Mouse (Mus musculus) kidney, embryonic 15.5 days (tissue): ENCODE results near the gene Cyth2. TPM values are rescaled to one million over a fixed set of nuclear protein-coding genes. Genes with fewer than 3 reads are reported as not detected.
A peak's percentile ranks its signal among the peaks of the same experiment; 100 is the strongest.

Experiments
- ATAC-seq: fragments of 200-750 bp; cut with Nextera tagmentation; replicated peaks from 2 replicates; pipeline ENCODE4 v1.8.0; 2017; ENCODE audit warnings: moderate TSS enrichment; ENCODE audit not compliant: low FRiP score
- H3K27ac ChIP-seq: fragments of 300-500 bp; sonication (generic); 2 replicates; pipeline ENCODE4 v1.5.1; 2015; ENCODE audit warnings: mild to moderate bottlenecking, inconsistent platforms
- H3K27me3 ChIP-seq: fragments of 300-500 bp; sonication (generic); 2 replicates; pipeline ENCODE4 v1.6.1; 2015; ENCODE audit warnings: inconsistent platforms
- H3K36me3 ChIP-seq: fragments of 300-500 bp; sonication (generic); 2 replicates; pipeline ENCODE4 v1.6.1; 2015; ENCODE audit warnings: inconsistent platforms
- H3K4me1 ChIP-seq: fragments of 300-500 bp; sonication (generic); 2 replicates; pipeline ENCODE4 v1.6.1; 2015; ENCODE audit warnings: inconsistent platforms
- H3K4me2 ChIP-seq: fragments of 300-500 bp; sonication (generic); 2 replicates; pipeline ENCODE4 v1.6.1; 2015; ENCODE audit warnings: moderate library complexity, mild to moderate bottlenecking, inconsistent platforms
- H3K4me3 ChIP-seq: fragments of 300-500 bp; sonication (generic); replicated peaks from 2 replicates; pipeline ENCODE4 v1.5.1; 2015; ENCODE audit warnings: mild to moderate bottlenecking, inconsistent platforms
- H3K9ac ChIP-seq: fragments of 300-500 bp; sonication (generic); 2 replicates; pipeline ENCODE4 v1.6.1; 2015; ENCODE audit warnings: mild to moderate bottlenecking, inconsistent platforms
- H3K9me3 ChIP-seq: fragments of 300-500 bp; sonication (generic); replicated peaks from 2 replicates; pipeline ENCODE4 v1.6.1; 2016; ENCODE audit warnings: inconsistent platforms
- WGBS: fragments of 180-500 bp; shearing (Covaris S2); methylation state at CpG from one replicate; pipeline ENCODE4 v1.1.7; 2015; ENCODE audit warnings: mixed read lengths; 5-methylcytosine and 5-hydroxymethylcytosine counted together
- polyA plus RNA-seq: library from polyadenylated mRNA; unstranded; fragments of >200 nt; fragmentation: Nextera tagmentation; extraction: Ambion mirVana; gene quantifications from 2 replicates; pipeline ENCODE4 v1.2.1, GENCODE M21; 2015

The Cyth2 gene
- polyA plus RNA-seq, 1 experiment from 2014 or later = 130 TPM

- H3K4me1 ChIP-seq = peaks cover 42% of the 10 kb centered on the region
- peaks cover 53% of the 10 kb centered on the region for H3K27me3 ChIP-seq
- no peak overlapping the region for H3K9ac ChIP-seq
- H3K4me3 ChIP-seq = peak overlapping the region; percentile 42
- peak overlapping the region; percentile 68 for H3K4me2 ChIP-seq
- H3K36me3 ChIP-seq = peaks cover 22% of the 10 kb centered on the region
- WGBS = 11% methylated on average over 30 of the region's 30 CpGs
- no peaks in the 10 kb centered on the region for H3K9me3 ChIP-seq
- H3K27ac ChIP-seq = no peak overlapping the region
- ATAC-seq = no peak; the same call in 1 of the 2 replicates
Observed at GRCm38 (mm10) chr7:45832428-45832827, 18.0 kb upstream of the Cyth2 start.

- WGBS = 19% methylated on average over 5 of the region's 5 CpGs
- Histone ChIP-seq H3K27me3 (peaks cover 48% of the 10 kb centered on the region), H3K9ac (peak overlapping the region; percentile 78; the same call in 1 of the 2 replicates), H3K4me2 (peak overlapping the region; percentile 83), H3K4me1 (peaks cover 42% of the 10 kb centered on the region), H3K9me3 (no peaks in the 10 kb centered on the region), H3K4me3 (peak overlapping the region; percentile 95), H3K27ac (peak overlapping the region; percentile 82; the same call in 1 of the 2 replicates), H3K36me3 (peaks cover 35% of the 10 kb centered on the region)
- ATAC-seq = peak; percentile 14; the same call in 1 of the 2 replicates
Observed at GRCm38 (mm10) chr7:45831128-45831525, 16.7 kb upstream of the Cyth2 start.

- Histone ChIP-seq H3K4me3 (peak within 1 kb of the TSS; percentile 95), H3K36me3 (peaks cover 40% of the 10 kb centered on the region), H3K4me2 (peak within 1 kb of the TSS; percentile 83), H3K27me3 (peaks cover 45% of the 10 kb centered on the region), H3K27ac (peak within 1 kb of the TSS; percentile 82), H3K9me3 (no peaks in the 10 kb centered on the region), H3K9ac (peak within 1 kb of the TSS; percentile 78), H3K4me1 (peaks cover 42% of the 10 kb centered on the region)
- under 1% methylated on average over 35 of the region's 35 CpGs for WGBS
- peak; percentile 87 for ATAC-seq
Observed at GRCm38 (mm10) chr7:45830427-45831127, 16.2 kb upstream of the Cyth2 start, which contains the start of gene Grwd1. Grwd1 (minus strand) TSS chr7:45830944.

- no peak for ATAC-seq
- Histone ChIP-seq H3K27me3 (peaks cover 6% of the 10 kb centered on the region), H3K27ac (no peak overlapping the region), H3K4me1 (peaks cover 17% of the 10 kb centered on the region), H3K4me2 (no peak overlapping the region), H3K4me3 (no peak overlapping the region), H3K9ac (no peak overlapping the region), H3K9me3 (no peaks in the 10 kb centered on the region), H3K36me3 (peaks cover 69% of the 10 kb centered on the region)
- 92% methylated on average over 7 of the region's 7 CpGs for WGBS
Observed at GRCm38 (mm10) chr7:45826631-45827030, 12.2 kb upstream of the Cyth2 start.

GRCm38 (mm10) chr7:45824598-45824997, 10.2 kb upstream of the Cyth2 start, which contains the start of gene Kcnj14:
Kcnj14 (minus strand) TSS chr7:45824782.
- Histone ChIP-seq H3K36me3 (peaks cover 68% of the 10 kb centered on the region), H3K27me3 (peaks cover 2% of the 10 kb centered on the region; the same call in 1 of the 2 replicates), H3K9ac (no peak within 1 kb of the TSS), H3K9me3 (no peaks in the 10 kb centered on the region), H3K4me3 (no peak within 1 kb of the TSS), H3K4me2 (no peak within 1 kb of the TSS), H3K4me1 (peaks cover 8% of the 10 kb centered on the region), H3K27ac (no peak within 1 kb of the TSS)
- 0 out of 2 replicates have a peak, but pooled peaks have one; percentile 43 for ATAC-seq
- WGBS = 73% methylated on average over 7 of the region's 7 CpGs

GRCm38 (mm10) chr7:45820913-45821312, 6.5 kb upstream of the Cyth2 start:
- no peak overlapping the region for H3K4me3 ChIP-seq
- no peaks in the 10 kb centered on the region for H3K9me3 ChIP-seq
- peaks cover 2% of the 10 kb centered on the region; the same call in 1 of the 2 replicates for H3K27me3 ChIP-seq
- H3K36me3 ChIP-seq = peaks cover 31% of the 10 kb centered on the region
- no peak overlapping the region for H3K9ac ChIP-seq
- no peak for ATAC-seq
- no peak overlapping the region for H3K4me2 ChIP-seq
- H3K27ac ChIP-seq = no peak overlapping the region
- H3K4me1 ChIP-seq = peaks cover 5% of the 10 kb centered on the region; the same call in 1 of the 2 replicates

- WGBS = 9% methylated on average over 25 of the region's 25 CpGs
Observed at GRCm38 (mm10) chr7:45819843-45820242, 5.5 kb upstream of the Cyth2 start.

GRCm38 (mm10) chr7:45815984-45816351, 1.6 kb upstream of the Cyth2 start:
- no peak for ATAC-seq
- 52% methylated on average over 2 of the region's 2 CpGs for WGBS

More at GRCm38 (mm10) chr7:45819843-45820242, 5.5 kb upstream of the Cyth2 start:
- H3K9me3 ChIP-seq = no peaks in the 10 kb centered on the region
- ATAC-seq = no peak; the same call in 1 of the 2 replicates
- H3K27me3 ChIP-seq = peaks cover 2% of the 10 kb centered on the region; the same call in 1 of the 2 replicates
- peaks cover 12% of the 10 kb centered on the region for H3K4me1 ChIP-seq
- H3K9ac ChIP-seq = no peak overlapping the region
- peak overlapping the region; percentile 29 for H3K4me3 ChIP-seq
- H3K36me3 ChIP-seq = peaks cover 21% of the 10 kb centered on the region
- H3K27ac ChIP-seq = no peak overlapping the region
- peak overlapping the region; percentile 55 for H3K4me2 ChIP-seq

GRCm38 (mm10) chr7:45815323-45815983, 1.1 kb upstream of the Cyth2 start:
- H3K4me1 ChIP-seq = peaks cover 31% of the 10 kb centered on the region
- H3K4me2 ChIP-seq = peak overlapping the region; percentile 63
- H3K27me3 ChIP-seq = peaks cover 2% of the 10 kb centered on the region; the same call in 1 of the 2 replicates
- 0 out of 2 replicates have a peak overlapping the region, but pooled peaks have one; percentile 7 for H3K27ac ChIP-seq
- no peak for ATAC-seq
- peak overlapping the region; percentile 86; the same call in 1 of the 2 replicates for H3K4me3 ChIP-seq
- H3K36me3 ChIP-seq = peaks cover 27% of the 10 kb centered on the region
- 60% methylated on average over 10 of the region's 10 CpGs for WGBS
- H3K9me3 ChIP-seq = no peaks in the 10 kb centered on the region
- H3K9ac ChIP-seq = peak overlapping the region; percentile 14; the same call in 1 of the 2 replicates

More at GRCm38 (mm10) chr7:45815984-45816351, 1.6 kb upstream of the Cyth2 start:
- Histone ChIP-seq H3K4me1 (peaks cover 31% of the 10 kb centered on the region), H3K4me2 (no peak overlapping the region), H3K4me3 (no peak overlapping the region), H3K27me3 (peaks cover 2% of the 10 kb centered on the region; the same call in 1 of the 2 replicates), H3K36me3 (peaks cover 22% of the 10 kb centered on the region), H3K27ac (no peak overlapping the region), H3K9ac (no peak overlapping the region), H3K9me3 (no peaks in the 10 kb centered on the region)

- Histone ChIP-seq H3K36me3 (peaks cover 33% of the 10 kb centered on the region), H3K4me3 (peak overlapping the region; percentile 86), H3K4me2 (peak overlapping the region; percentile 63), H3K27ac (0 out of 2 replicates have a peak overlapping the region, but pooled peaks have one; percentile 7), H3K4me1 (peaks cover 29% of the 10 kb centered on the region), H3K9ac (peak overlapping the region; percentile 14; the same call in 1 of the 2 replicates), H3K9me3 (no peaks in the 10 kb centered on the region), H3K27me3 (peaks cover under 1% of the 10 kb centered on the region; the same call in 1 of the 2 replicates)
- 8% methylated on average over 5 of the region's 5 CpGs for WGBS
- ATAC-seq = no peak
Observed at GRCm38 (mm10) chr7:45814841-45815240, 460 bp upstream of the Cyth2 start.

GRCm38 (mm10) chr7:45812921-45813320, 1.5 kb downstream of the Cyth2 start:
- H3K36me3 ChIP-seq = peaks cover 52% of the 10 kb centered on the region

More at GRCm38 (mm10) chr7:45812921-45813320, 1.5 kb downstream of the Cyth2 start:
- Histone ChIP-seq H3K27me3 (no peaks in the 10 kb centered on the region), H3K9ac (peak overlapping the region; percentile 98), H3K4me2 (peak overlapping the region; percentile 76), H3K4me3 (peak overlapping the region; percentile 86), H3K4me1 (peaks cover 26% of the 10 kb centered on the region), H3K9me3 (no peaks in the 10 kb centered on the region), H3K27ac (peak overlapping the region; percentile 100)
- no peak for ATAC-seq
- 79% methylated on average over 8 of the region's 8 CpGs for WGBS
